Mouse (Mus musculus) frontal cortex, postnatal 36 days (tissue): Measurements from ENCODE around the gene Bax.
"Not testable (repeated sequence)": the region's sequence is repeated elsewhere in the genome, so short reads cannot be mapped to it uniquely, and the experiment has no call there.

Source experiments
- DNase-seq, 2 experiments: peaks; one replicate each; pipeline ENCODE4 v3.0.0; 2022; ENCODE audit warnings: low spot score in 2 of 2

The Bax gene

GRCm38 (mm10) chr7:45466283-45467089 lies at the start of gene Bax:
Gene Bax, minus strand, starts transcription at chr7:45466898.
- peak; percentile 93 to 97 for DNase-seq

- no peak for DNase-seq
Measured at GRCm38 (mm10) chr7:45515436-45515835, 48.7 kb upstream of the Bax start.

- DNase-seq = no peak
Measured at GRCm38 (mm10) chr7:45514411-45514810, 47.7 kb upstream of the Bax start.

- DNase-seq = peak; percentile 88 to 92
Measured at GRCm38 (mm10) chr7:45509912-45510787, 43.5 kb upstream of the Bax start, which contains the start of gene Nucb1. Gene Nucb1, minus strand, starts transcription at chr7:45510406.

- no peak for DNase-seq
Measured at GRCm38 (mm10) chr7:45509181-45509882, 42.6 kb upstream of the Bax start.

- no peak for DNase-seq
Measured at GRCm38 (mm10) chr7:45508561-45508960, 41.9 kb upstream of the Bax start.

- no peak for DNase-seq
Measured at GRCm38 (mm10) chr7:45507583-45507982, 40.9 kb upstream of the Bax start.

- DNase-seq = no peak
Measured at GRCm38 (mm10) chr7:45498427-45498826, 31.7 kb upstream of the Bax start.

- DNase-seq = no peak
Measured at GRCm38 (mm10) chr7:45494548-45494947, 27.9 kb upstream of the Bax start.

GRCm38 (mm10) chr7:45492951-45493350 lies 26.3 kb upstream of the Bax start:
- DNase-seq = no peak

- DNase-seq = no peak
Measured at GRCm38 (mm10) chr7:45492225-45492844, 25.6 kb upstream of the Bax start.

GRCm38 (mm10) chr7:45491264-45491663 lies 24.6 kb upstream of the Bax start:
- DNase-seq = no peak

GRCm38 (mm10) chr7:45490822-45491221 lies 24.1 kb upstream of the Bax start:
- DNase-seq = no peak

- no peak for DNase-seq
Measured at GRCm38 (mm10) chr7:45489578-45489977, 22.9 kb upstream of the Bax start.

- no peak for DNase-seq
Measured at GRCm38 (mm10) chr7:45488293-45489204, 21.9 kb upstream of the Bax start, which contains the start of gene Dhdh. Gene Dhdh, minus strand, starts transcription at chr7:45488805.

GRCm38 (mm10) chr7:45487861-45488292 lies 21.2 kb upstream of the Bax start:
- no peak for DNase-seq

- no peak for DNase-seq
Measured at GRCm38 (mm10) chr7:45486761-45487415, 20.2 kb upstream of the Bax start, which contains the start of gene Gm45808. Gene Gm45808, minus strand, starts transcription at chr7:45486811.

GRCm38 (mm10) chr7:45486158-45486557 lies 19.5 kb upstream of the Bax start:
- no peak for DNase-seq

- not testable (repeated sequence) for DNase-seq
Measured at GRCm38 (mm10) chr7:45484985-45485384, 18.3 kb upstream of the Bax start.

- no peak for DNase-seq
Measured at GRCm38 (mm10) chr7:45482166-45482565, 15.5 kb upstream of the Bax start.
